Mouse (Mus musculus): ENCODE data around the gene Magi2.

DNA sequence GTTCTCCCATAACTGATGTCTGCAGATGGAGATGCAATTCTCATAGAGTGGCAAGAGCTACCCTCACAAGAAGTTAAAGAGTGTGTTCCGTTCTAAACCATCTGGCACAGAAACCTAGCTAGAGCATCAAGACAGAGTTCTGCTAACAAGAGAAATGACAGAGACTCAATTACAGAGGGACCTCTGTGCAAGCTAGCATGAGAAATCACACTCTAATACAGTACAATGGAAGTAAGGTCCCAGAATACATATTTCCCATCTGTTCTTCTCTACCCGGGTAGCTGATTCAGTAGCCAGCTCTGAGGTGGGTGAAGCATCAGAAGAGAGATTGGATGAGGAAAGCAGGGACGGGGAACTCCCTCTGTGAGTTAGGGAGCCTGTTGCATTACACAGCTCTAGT, 1351.8 kb downstream of the Magi2 start:
- TF ChIP-seq CTCF (IDR thresholded peaks at IDR 0.05; ENCODE audit: borderline replicate concordance, control insufficient read depth, extremely low read depth, insufficient read depth, low read length, poor library complexity) (no peak), POLR2A (IDR thresholded peaks at IDR 0.05; ENCODE audit: control insufficient read depth, extremely low read depth, insufficient read depth, low read length, poor library complexity) (no peak)

Data from thymus, adult 2 months (tissue).